Mouse (Mus musculus) embryonic facial prominence, embryonic 10.5 days (tissue): ENCODE data around the gene Nxn. TPM values are rescaled to one million over a fixed set of nuclear protein-coding genes. Genes with fewer than 3 reads are reported as not detected.

Experiments
- DNase-seq: peaks from one replicate; pipeline ENCODE4 v3.0.0-alpha.2; 2017; ENCODE audit warnings: low spot score
- H3K27ac ChIP-seq: fragments of 300-500 bp; sonication (generic); replicated peaks from 2 replicates; pipeline ENCODE4 v1.5.1; 2016; ENCODE audit warnings: mild to moderate bottlenecking
- H3K27me3 ChIP-seq: fragments of 300-500 bp; sonication (generic); replicated peaks from 2 replicates; pipeline ENCODE4 v1.6.1; 2016; ENCODE audit warnings: low read depth, mild to moderate bottlenecking; ENCODE audit not compliant: poor library complexity, severe bottlenecking
- H3K36me3 ChIP-seq: fragments of 300-500 bp; sonication (generic); replicated peaks from 2 replicates; pipeline ENCODE4 v1.6.1; 2016; ENCODE audit warnings: mild to moderate bottlenecking, moderate library complexity
- H3K4me1 ChIP-seq: fragments of 300-500 bp; sonication (generic); 2 replicates; pipeline ENCODE4 v1.6.1; 2016
- H3K4me3 ChIP-seq: fragments of 300-500 bp; sonication (generic); 2 replicates; pipeline ENCODE4 v1.5.1; 2016; ENCODE audit warnings: mild to moderate bottlenecking, moderate library complexity
- H3K9me3 ChIP-seq: fragments of 300-500 bp; sonication (generic); 2 replicates; pipeline ENCODE4 v1.6.1; 2016; ENCODE audit warnings: mild to moderate bottlenecking
- WGBS: fragments of 180-500 bp; shearing (Covaris S2); methylation state at CpG from one replicate; pipeline ENCODE4 v1.1.7; 2016; 5-methylcytosine and 5-hydroxymethylcytosine counted together
- polyA plus RNA-seq: library from polyadenylated mRNA; unstranded; fragments of >200 nt; fragmentation: Nextera tagmentation; extraction: Ambion mirVana; gene quantifications from 2 replicates; pipeline ENCODE4 v1.2.1, GENCODE M21; 2016

Gene Nxn
- polyA plus RNA-seq, 1 experiment from 2014 or later, result 42.0 TPM

DNA sequence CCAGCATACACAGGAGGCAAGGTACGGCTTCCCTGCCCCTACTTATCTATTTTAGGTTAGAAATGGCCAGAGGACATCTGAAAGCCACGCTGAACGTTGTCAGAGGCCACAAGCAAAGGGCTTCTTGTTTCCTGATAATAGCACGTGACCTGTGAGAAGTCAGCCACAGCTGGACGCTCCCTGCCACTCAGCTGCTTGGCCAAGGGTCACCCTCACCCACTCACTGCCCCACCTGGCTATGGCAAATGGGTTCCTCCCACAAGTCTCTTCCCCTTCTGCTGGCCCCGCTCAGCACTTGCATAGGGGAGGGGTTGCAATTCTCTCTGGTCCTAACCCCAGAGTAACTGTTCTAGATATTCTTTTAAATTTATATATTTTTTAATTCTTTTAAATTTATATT is 43.5 kb downstream of the Nxn start:
- Histone ChIP-seq H3K4me1 (peaks cover 93% of the 10 kb centered on the region), H3K9me3 (no peaks in the 10 kb centered on the region), H3K27me3 (no peaks in the 10 kb centered on the region), H3K27ac (no peak overlapping the region), H3K4me3 (no peak overlapping the region), H3K36me3 (peaks cover 6% of the 10 kb centered on the region; the same call in 1 of the 2 replicates)
- DNase-seq, result no peak
- 66% methylated on average over 6 of the region's 6 CpGs for WGBS

DNA sequence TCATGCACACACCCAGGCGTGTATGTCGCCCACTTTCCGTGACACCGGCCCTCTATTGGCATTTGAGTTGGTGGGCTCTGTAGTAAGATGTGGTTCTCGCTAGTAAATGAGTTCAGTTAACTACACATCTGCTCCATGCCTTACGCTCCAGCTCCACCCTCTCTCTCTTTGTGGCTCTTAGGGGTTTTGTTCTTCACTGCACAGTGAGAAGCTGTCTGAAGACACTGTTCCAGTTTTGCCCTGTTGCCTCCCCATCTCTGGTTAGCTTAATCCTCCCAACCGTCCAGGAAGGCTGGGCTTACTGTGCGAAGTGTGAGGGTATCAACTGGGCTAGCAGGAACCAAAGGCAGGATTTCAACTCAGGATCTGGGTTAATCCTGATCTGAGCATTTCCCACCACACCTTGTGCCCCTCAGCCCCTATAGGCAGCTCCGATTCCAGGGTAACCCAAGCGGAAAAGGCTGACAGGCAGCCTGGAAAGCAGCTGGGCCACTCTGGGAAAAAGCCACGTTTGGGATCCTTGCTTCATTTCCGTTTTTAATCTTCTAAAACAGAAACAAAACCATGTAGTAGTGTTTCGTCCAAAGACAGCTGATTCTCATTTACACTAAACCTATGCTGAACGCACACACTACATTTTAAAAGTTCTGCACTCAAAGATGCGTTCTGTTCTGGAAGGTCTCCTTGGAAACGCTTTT is 45.9 kb downstream of the Nxn start:
- H3K36me3 ChIP-seq, result peaks cover 6% of the 10 kb centered on the region; the same call in 1 of the 2 replicates

DNA sequence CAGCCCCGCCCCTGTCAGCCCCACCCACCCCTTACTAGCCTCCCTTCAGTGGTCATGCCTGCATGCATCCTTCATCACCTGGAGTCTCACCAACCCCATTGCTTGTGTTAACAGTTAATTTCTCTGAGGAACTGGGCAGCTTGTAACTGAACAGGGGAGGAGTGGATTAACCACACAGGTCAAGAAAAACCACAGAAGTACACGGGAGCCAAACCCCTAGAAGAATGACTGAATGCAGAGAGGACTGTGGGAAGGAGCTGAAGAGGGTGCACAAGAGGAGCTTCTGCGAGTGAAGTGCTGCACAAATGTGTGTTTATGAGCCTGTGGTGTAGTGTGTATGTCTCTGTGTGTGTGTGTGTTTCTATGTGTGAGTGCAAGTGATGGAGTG is 47.3 kb downstream of the Nxn start:
- H3K27ac ChIP-seq, result peak overlapping the region; percentile 45
- 30% methylated on average over 3 of the region's 3 CpGs for WGBS
- H3K36me3 ChIP-seq, result peaks cover 8% of the 10 kb centered on the region; the same call in 1 of the 2 replicates
- H3K9me3 ChIP-seq, result no peaks in the 10 kb centered on the region
- peaks cover 82% of the 10 kb centered on the region for H3K4me1 ChIP-seq
- H3K27me3 ChIP-seq, result no peaks in the 10 kb centered on the region
- no peak for DNase-seq
- H3K4me3 ChIP-seq, result no peak overlapping the region

More for the DNA sequence above, 45.9 kb downstream of the Nxn start:
- Histone ChIP-seq H3K27ac (peak overlapping the region; percentile 65), H3K27me3 (no peaks in the 10 kb centered on the region), H3K4me1 (peaks cover 91% of the 10 kb centered on the region), H3K4me3 (no peak overlapping the region), H3K9me3 (no peaks in the 10 kb centered on the region)
- DNase-seq, result no peak
- WGBS, result 62% methylated on average over 16 of the region's 16 CpGs

DNA sequence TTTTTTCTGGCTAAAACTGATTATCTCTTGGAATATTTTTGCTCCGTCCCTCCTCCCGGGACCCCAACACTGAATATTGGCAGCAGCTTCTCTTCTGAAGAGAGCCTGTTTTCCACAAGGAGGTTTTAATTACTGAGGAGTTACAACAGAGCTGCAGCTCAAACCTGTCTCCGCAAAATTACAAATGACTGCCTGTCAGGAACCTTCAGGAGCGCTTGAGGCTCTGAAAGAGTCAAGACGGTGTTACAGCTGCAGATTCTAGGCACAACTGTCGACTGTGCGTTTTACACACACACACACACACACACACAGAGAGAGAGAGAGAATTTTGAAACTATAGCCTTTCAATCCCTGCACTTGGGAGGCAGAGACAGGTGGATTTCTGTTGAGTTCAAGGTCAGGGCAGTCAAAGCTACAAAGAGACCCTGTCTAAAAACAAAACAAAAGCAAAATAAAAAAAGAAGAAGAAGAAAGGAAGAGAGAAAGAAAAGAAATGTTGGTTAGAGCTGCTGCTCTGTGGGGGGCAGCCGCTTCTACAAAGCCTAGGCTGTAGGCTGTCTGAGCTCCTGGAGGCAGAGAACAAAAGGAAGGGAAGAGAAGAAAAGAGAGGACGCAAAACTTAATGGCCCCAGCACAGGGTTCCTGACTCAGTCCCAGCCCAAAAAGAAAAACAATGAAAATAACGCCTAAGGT is 47.9 kb downstream of the Nxn start:
- peaks cover 13% of the 10 kb centered on the region; the same call in 1 of the 2 replicates for H3K36me3 ChIP-seq
- no peak for DNase-seq
- no peaks in the 10 kb centered on the region for H3K9me3 ChIP-seq
- H3K4me1 ChIP-seq, result peaks cover 82% of the 10 kb centered on the region
- no peaks in the 10 kb centered on the region for H3K27me3 ChIP-seq
- 18% methylated on average over 10 of the region's 10 CpGs for WGBS
- peak overlapping the region; percentile 45 for H3K27ac ChIP-seq
- no peak overlapping the region for H3K4me3 ChIP-seq

DNA sequence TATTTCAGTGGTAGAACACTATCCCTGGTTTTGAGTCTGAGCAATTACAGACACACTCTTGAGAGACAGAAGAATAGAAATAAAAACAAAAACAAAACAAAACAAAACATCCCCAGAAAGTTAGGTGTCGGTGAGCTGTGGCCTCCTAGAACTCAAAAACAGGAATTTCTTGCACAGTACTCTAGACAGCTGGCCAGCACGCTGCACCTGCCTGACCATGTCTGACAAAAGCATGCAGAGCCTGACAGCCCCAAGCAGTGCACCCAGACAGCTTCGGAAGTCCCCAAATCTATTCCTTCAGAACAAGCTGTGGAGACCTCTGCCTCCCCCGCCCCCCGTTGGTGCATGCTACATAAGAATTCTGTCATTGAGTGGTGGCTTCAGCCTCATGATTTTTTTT is 49.1 kb downstream of the Nxn start:
- H3K36me3 ChIP-seq, result peaks cover 14% of the 10 kb centered on the region
- peaks cover 70% of the 10 kb centered on the region for H3K4me1 ChIP-seq
- H3K27me3 ChIP-seq, result no peaks in the 10 kb centered on the region
- no peaks in the 10 kb centered on the region for H3K9me3 ChIP-seq
- WGBS, result 63% methylated on average over 5 of the region's 5 CpGs
- H3K27ac ChIP-seq, result peak overlapping the region; percentile 45
- no peak for DNase-seq
- no peak overlapping the region for H3K4me3 ChIP-seq

DNA sequence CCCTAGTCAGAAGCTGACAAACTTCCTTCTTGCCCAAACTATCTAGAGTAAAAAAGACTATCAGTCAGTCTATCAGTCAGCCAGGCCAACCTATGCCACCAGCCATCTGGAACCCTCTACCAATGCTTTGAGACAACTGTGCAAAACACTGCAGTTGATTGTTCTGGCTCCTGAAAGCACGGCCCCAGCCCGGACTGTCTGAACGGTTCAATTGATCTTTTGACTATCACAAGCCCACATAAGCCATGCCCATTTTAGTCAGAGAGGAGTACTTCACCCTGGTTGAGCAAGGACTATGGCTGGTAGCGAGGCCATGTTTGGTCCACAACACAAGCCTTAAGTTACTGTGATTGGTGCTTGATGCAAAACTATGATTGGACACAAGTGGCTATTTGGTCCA is 51.4 kb downstream of the Nxn start:
- WGBS, result 46% methylated on average over 4 of the region's 4 CpGs
- peaks cover 65% of the 10 kb centered on the region for H3K4me1 ChIP-seq

DNA sequence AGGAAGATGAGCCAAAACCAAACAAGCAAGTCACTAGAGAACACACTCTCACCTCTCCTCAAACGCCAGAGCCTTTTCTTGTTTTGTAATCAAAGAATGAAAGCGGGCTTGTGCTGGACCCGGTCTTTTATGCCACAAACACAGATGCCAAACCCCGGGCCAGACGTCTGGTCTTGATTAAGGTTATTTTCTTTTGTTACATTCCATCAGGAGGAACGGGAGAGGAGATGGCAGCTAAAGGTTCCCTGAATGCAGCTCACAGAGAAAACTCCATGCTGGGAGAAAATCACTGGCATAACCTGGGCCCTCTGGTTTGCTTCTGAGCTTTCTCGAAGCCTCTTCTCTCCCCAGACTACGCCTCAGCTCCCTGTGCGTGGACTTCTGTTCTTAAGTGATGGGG is 55.9 kb downstream of the Nxn start:
- no peaks in the 10 kb centered on the region for H3K27me3 ChIP-seq
- H3K4me3 ChIP-seq, result peak overlapping the region; percentile 29; the same call in 1 of the 2 replicates
- peaks cover 56% of the 10 kb centered on the region for H3K4me1 ChIP-seq
- peak; percentile 76 for DNase-seq
- H3K27ac ChIP-seq, result peak overlapping the region; percentile 89
- WGBS, result 28% methylated on average over 9 of the region's 9 CpGs
- no peaks in the 10 kb centered on the region for H3K9me3 ChIP-seq
- peaks cover 14% of the 10 kb centered on the region for H3K36me3 ChIP-seq

More for the DNA sequence above, 51.4 kb downstream of the Nxn start:
- Histone ChIP-seq H3K36me3 (peaks cover 14% of the 10 kb centered on the region), H3K27ac (no peak overlapping the region), H3K4me3 (no peak overlapping the region), H3K27me3 (no peaks in the 10 kb centered on the region), H3K9me3 (no peaks in the 10 kb centered on the region)
- no peak for DNase-seq

DNA sequence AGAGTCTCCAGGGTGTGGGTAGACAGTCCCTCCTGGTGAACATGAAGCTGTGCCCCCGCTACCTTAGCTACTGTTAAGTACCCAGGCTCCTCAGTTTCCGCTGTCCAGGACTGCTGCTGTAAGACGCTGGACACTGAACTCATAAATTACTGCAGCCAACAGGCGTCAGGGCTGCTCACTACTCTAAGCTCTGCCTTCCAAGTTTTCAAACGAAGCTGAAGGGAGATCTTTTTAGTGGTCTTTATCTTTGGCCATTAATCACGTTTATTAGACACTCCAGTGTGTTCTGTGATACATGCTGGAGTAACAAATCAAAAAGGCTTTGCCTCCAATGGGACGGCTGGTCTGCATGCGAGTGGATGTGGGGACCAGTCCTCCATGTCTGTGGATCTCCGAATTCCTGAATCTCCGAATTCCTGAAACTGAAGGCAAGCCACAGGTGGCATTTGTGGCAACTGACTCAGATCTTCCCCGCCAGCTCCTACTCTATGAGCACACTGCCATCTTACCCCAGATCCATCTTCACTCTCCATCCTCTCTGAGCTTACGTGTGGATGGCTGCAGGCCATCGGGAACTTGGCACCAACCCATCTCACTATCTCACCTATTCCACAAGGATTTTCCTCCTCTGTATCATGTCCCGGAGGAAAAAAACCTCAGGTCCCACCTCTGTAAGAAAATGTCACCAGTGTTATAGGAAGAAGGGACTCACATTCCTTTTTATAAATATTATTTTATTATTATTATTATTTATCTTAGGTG is 56.9 kb downstream of the Nxn start:
- peaks cover 14% of the 10 kb centered on the region for H3K36me3 ChIP-seq
- H3K27ac ChIP-seq, result peak overlapping the region; percentile 89
- WGBS, result 80% methylated on average over 14 of the region's 14 CpGs
- H3K27me3 ChIP-seq, result no peaks in the 10 kb centered on the region
- no peak overlapping the region for H3K4me3 ChIP-seq
- no peak for DNase-seq
- H3K4me1 ChIP-seq, result peaks cover 58% of the 10 kb centered on the region
- H3K9me3 ChIP-seq, result no peaks in the 10 kb centered on the region

DNA sequence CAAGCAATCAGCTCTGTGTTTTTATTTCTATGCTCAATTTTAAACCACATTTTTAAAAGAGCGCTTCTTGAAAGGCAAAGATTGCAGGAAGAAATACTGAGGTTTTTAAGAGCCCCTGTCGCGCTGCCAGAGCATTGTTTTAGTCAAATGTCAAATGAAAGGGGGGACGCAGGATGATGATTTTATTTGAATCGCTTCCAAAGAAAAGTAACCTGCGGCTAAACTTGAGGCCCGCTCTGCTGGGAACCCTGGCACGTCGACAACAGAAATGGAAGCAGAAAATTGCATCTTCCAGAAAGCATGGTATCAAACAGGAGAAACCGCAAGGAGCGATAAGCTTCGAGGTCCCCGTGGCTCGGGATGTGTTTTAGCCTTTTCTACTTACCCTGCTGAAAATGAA is 57.8 kb downstream of the Nxn start:
- Histone ChIP-seq H3K27me3 (no peaks in the 10 kb centered on the region), H3K36me3 (peaks cover 6% of the 10 kb centered on the region), H3K4me1 (peaks cover 58% of the 10 kb centered on the region), H3K9me3 (no peaks in the 10 kb centered on the region), H3K27ac (peak overlapping the region; percentile 40), H3K4me3 (no peak overlapping the region)
- no peak for DNase-seq
- WGBS, result 84% methylated on average over 14 of the region's 14 CpGs

DNA sequence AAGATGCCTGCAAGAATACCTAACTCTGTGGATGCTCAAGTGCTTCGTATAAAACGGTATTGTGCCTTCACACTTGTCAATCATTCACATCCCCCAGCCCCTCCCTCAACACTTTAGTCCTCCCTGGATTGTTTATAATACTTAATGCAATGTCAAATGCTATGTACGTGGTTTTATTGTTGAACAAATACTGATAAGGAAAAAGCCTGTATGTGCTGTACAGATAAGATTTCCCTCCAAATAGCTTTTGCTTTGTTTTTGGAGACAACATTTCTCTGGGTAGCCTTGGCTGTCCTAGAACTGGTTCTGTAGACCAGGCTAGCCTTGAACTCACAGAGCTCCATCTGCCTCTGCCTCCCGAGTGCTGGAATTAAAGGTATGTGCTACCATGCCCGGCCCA is 59.1 kb downstream of the Nxn start:
- Histone ChIP-seq H3K27me3 (no peaks in the 10 kb centered on the region), H3K36me3 (no peaks in the 10 kb centered on the region), H3K4me3 (no peak overlapping the region), H3K9me3 (no peaks in the 10 kb centered on the region), H3K27ac (no peak overlapping the region), H3K4me1 (peaks cover 58% of the 10 kb centered on the region)
- DNase-seq, result no peak
- WGBS, result 83% methylated on average over 5 of the region's 5 CpGs

DNA sequence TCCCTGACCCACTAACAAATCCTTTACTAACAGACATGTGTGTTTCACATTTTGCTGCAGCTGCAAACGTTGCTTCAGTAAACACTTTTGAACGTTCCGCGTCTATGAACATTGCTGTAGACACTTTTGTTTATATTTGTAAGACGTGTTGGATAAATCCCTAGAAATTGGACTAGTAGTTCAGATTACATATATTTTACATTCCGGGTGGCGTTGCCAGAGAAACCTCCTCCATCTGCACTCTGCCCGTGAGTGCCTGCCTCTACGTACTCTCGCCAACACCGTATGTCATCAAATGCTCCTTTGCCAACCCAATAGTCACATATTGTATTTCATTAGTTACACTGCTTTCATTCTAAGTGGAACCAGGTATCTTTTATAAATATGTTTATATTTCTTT is 59.8 kb downstream of the Nxn start:
- 81% methylated on average over 11 of the region's 11 CpGs for WGBS
- no peaks in the 10 kb centered on the region for H3K9me3 ChIP-seq
- no peak for DNase-seq
- no peak overlapping the region for H3K27ac ChIP-seq
- no peak overlapping the region for H3K4me3 ChIP-seq
- no peaks in the 10 kb centered on the region for H3K36me3 ChIP-seq
- H3K4me1 ChIP-seq, result peaks cover 60% of the 10 kb centered on the region
- H3K27me3 ChIP-seq, result no peaks in the 10 kb centered on the region

DNA sequence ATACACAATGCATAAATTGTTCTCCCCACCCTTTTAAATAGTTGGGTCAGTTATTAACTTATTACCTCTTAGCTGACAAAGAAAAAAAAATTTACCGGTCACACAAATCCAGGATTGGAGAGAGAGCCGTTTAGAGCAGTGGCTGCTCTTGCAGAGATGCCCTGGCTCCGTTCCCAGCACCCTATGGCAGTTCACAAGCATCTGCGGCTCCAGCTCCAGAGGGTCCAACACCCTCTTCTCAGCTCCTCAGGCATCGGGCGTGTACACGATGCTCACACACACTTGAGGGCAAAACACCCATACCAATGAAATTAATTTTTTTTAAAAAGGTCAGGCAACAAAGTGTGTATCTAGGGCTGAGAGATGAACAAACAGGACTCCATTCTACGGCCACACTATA is 60.3 kb downstream of the Nxn start:
- 94% methylated on average over 8 of the region's 8 CpGs for WGBS
- H3K9me3 ChIP-seq, result no peaks in the 10 kb centered on the region
- H3K27ac ChIP-seq, result no peak overlapping the region
- no peaks in the 10 kb centered on the region for H3K36me3 ChIP-seq
- no peak for DNase-seq
- H3K4me3 ChIP-seq, result no peak overlapping the region
- no peaks in the 10 kb centered on the region for H3K27me3 ChIP-seq
- peaks cover 55% of the 10 kb centered on the region for H3K4me1 ChIP-seq
